Mouse (Mus musculus): ENCODE measurements around the gene Abtb2. TPM values are rescaled to one million over a fixed set of nuclear protein-coding genes. Genes with fewer than 3 reads are reported as not detected.

Gene Abtb2
- total RNA-seq, 1 experiment, result 5.5 TPM

- TF ChIP-seq HCFC1 (IDR thresholded peaks at IDR 0.05; ENCODE audit: borderline replicate concordance, insufficient read depth, low read length) (no peak), ZC3H11A (IDR thresholded peaks at IDR 0.05; ENCODE audit: borderline replicate concordance, low read depth, low read length) (no peak), MAFK (IDR thresholded peaks at IDR 0.05; ENCODE audit: insufficient read depth, low read depth, low read length) (no peak), CHD2 (IDR thresholded peaks at IDR 0.05; ENCODE audit: low read depth, low read length) (no peak), ZNF384 (IDR thresholded peaks at IDR 0.05; ENCODE audit: low read depth, low read length) (no peak)
- in situ Hi-C loops (cut with MboI; ENCODE audit: low sequenced_read_pairs in 2 of 2, unreplicated experiment in 2 of 2), result no loop called here
- no peak overlapping the region for H3K4me3 ChIP-seq (ENCODE audit: insufficient read depth in 1 of 2, low read depth in 1 of 2, low read length in 2 of 2, poor library complexity in 1 of 2, severe bottlenecking in 1 of 2)
- DNase-seq (ENCODE audit: low read depth, low spot score), result no peak
- no peaks in the 10 kb centered on the region for H3K9me3 ChIP-seq (ENCODE audit: control insufficient read depth, insufficient read depth, low read depth, low read length)
- no peak overlapping the region for H3K27ac ChIP-seq (ENCODE audit: insufficient read depth, low read depth, low read length, poor library complexity, severe bottlenecking)
- H3K36me3 ChIP-seq (ENCODE audit: control insufficient read depth, insufficient read depth, low read length, poor library complexity, severe bottlenecking), result no peaks in the 10 kb centered on the region
- no peak overlapping the region for H3K9ac ChIP-seq (ENCODE audit: insufficient read depth, low read depth, low read length, poor library complexity, severe bottlenecking)
- H3K4me1 ChIP-seq (ENCODE audit: control insufficient read depth in 2 of 2, insufficient read depth in 2 of 2, low read length in 2 of 2, poor library complexity in 1 of 2), result 0 out of 4 replicates have a peak, but pooled peaks cover 0 to 2% of the 10 kb centered on the region in 2 experiments
These were observed 116.2 kb downstream of the Abtb2 start for GRCm38 (mm10) chr2:103682261-103682722.

- TF ChIP-seq HCFC1 (IDR thresholded peaks at IDR 0.05; ENCODE audit: borderline replicate concordance, insufficient read depth, low read length) (no peak), ZNF384 (IDR thresholded peaks at IDR 0.05; ENCODE audit: low read depth, low read length) (no peak), CHD2 (IDR thresholded peaks at IDR 0.05; ENCODE audit: low read depth, low read length) (no peak), MAFK (IDR thresholded peaks at IDR 0.05; ENCODE audit: insufficient read depth, low read depth, low read length) (no peak), ZC3H11A (IDR thresholded peaks at IDR 0.05; ENCODE audit: borderline replicate concordance, low read depth, low read length) (no peak)
- H3K4me3 ChIP-seq (ENCODE audit: insufficient read depth in 1 of 2, low read depth in 1 of 2, low read length in 2 of 2, poor library complexity in 1 of 2, severe bottlenecking in 1 of 2), result no peak overlapping the region
- no peak overlapping the region for H3K27ac ChIP-seq (ENCODE audit: insufficient read depth, low read depth, low read length, poor library complexity, severe bottlenecking)
- 0 out of 4 replicates have a peak, but pooled peaks cover 0 to 2% of the 10 kb centered on the region in 2 experiments for H3K4me1 ChIP-seq (ENCODE audit: control insufficient read depth in 2 of 2, insufficient read depth in 2 of 2, low read length in 2 of 2, poor library complexity in 1 of 2)
- in situ Hi-C loops (cut with MboI; ENCODE audit: low sequenced_read_pairs in 2 of 2, unreplicated experiment in 2 of 2), result no loop called here
- peak; percentile 26 for DNase-seq (ENCODE audit: low read depth, low spot score)
- no peaks in the 10 kb centered on the region for H3K9me3 ChIP-seq (ENCODE audit: control insufficient read depth, insufficient read depth, low read depth, low read length)
- H3K36me3 ChIP-seq (ENCODE audit: control insufficient read depth, insufficient read depth, low read length, poor library complexity, severe bottlenecking), result no peaks in the 10 kb centered on the region
- no peak overlapping the region for H3K9ac ChIP-seq (ENCODE audit: insufficient read depth, low read depth, low read length, poor library complexity, severe bottlenecking)
These were observed 116.9 kb downstream of the Abtb2 start for GRCm38 (mm10) chr2:103682927-103683442.

GRCm38 (mm10) chr2:103684431-103684830 lies 118.3 kb downstream of the Abtb2 start:
- H3K36me3 ChIP-seq (ENCODE audit: control insufficient read depth, insufficient read depth, low read length, poor library complexity, severe bottlenecking), result no peaks in the 10 kb centered on the region
- in situ Hi-C loops (cut with MboI; ENCODE audit: low sequenced_read_pairs in 2 of 2, unreplicated experiment in 2 of 2), result no loop called here
- no peak overlapping the region for H3K4me3 ChIP-seq (ENCODE audit: insufficient read depth in 1 of 2, low read depth in 1 of 2, low read length in 2 of 2, poor library complexity in 1 of 2, severe bottlenecking in 1 of 2)
- H3K9me3 ChIP-seq (ENCODE audit: control insufficient read depth, insufficient read depth, low read depth, low read length), result no peaks in the 10 kb centered on the region
- H3K27ac ChIP-seq (ENCODE audit: insufficient read depth, low read depth, low read length, poor library complexity, severe bottlenecking), result no peak overlapping the region
- 0 out of 4 replicates have a peak, but pooled peaks cover 0 to 2% of the 10 kb centered on the region in 2 experiments for H3K4me1 ChIP-seq (ENCODE audit: control insufficient read depth in 2 of 2, insufficient read depth in 2 of 2, low read length in 2 of 2, poor library complexity in 1 of 2)
- no peak for DNase-seq (ENCODE audit: low read depth, low spot score)
- TF ChIP-seq CHD2 (IDR thresholded peaks at IDR 0.05; ENCODE audit: low read depth, low read length) (no peak), ZNF384 (IDR thresholded peaks at IDR 0.05; ENCODE audit: low read depth, low read length) (no peak), MAFK (IDR thresholded peaks at IDR 0.05; ENCODE audit: insufficient read depth, low read depth, low read length) (no peak)
- H3K9ac ChIP-seq (ENCODE audit: insufficient read depth, low read depth, low read length, poor library complexity, severe bottlenecking), result no peak overlapping the region

GRCm38 (mm10) chr2:103684926-103685577 lies 118.9 kb downstream of the Abtb2 start:
- DNase-seq (ENCODE audit: low read depth, low spot score), result no peak
- in situ Hi-C loops (cut with MboI; ENCODE audit: low sequenced_read_pairs in 2 of 2, unreplicated experiment in 2 of 2), result no loop called here
- Histone ChIP-seq H3K27ac (ENCODE audit: insufficient read depth, low read depth, low read length, poor library complexity, severe bottlenecking) (no peak overlapping the region), H3K36me3 (ENCODE audit: control insufficient read depth, insufficient read depth, low read length, poor library complexity, severe bottlenecking) (no peaks in the 10 kb centered on the region), H3K4me3 (ENCODE audit: insufficient read depth in 1 of 2, low read depth in 1 of 2, low read length in 2 of 2, poor library complexity in 1 of 2, severe bottlenecking in 1 of 2) (no peak overlapping the region), H3K4me1 (ENCODE audit: control insufficient read depth in 2 of 2, insufficient read depth in 2 of 2, low read length in 2 of 2, poor library complexity in 1 of 2) (0 out of 4 replicates have a peak, but pooled peaks cover 0 to 2% of the 10 kb centered on the region in 2 experiments), H3K9me3 (ENCODE audit: control insufficient read depth, insufficient read depth, low read depth, low read length) (no peaks in the 10 kb centered on the region), H3K9ac (ENCODE audit: insufficient read depth, low read depth, low read length, poor library complexity, severe bottlenecking) (no peak overlapping the region)
- no peak for TF ChIP-seq CHD2 (IDR thresholded peaks at IDR 0.05; ENCODE audit: low read depth, low read length)
- no peak for TF ChIP-seq ZC3H11A (IDR thresholded peaks at IDR 0.05; ENCODE audit: borderline replicate concordance, low read depth, low read length)
- no peak for TF ChIP-seq HCFC1 (IDR thresholded peaks at IDR 0.05; ENCODE audit: borderline replicate concordance, insufficient read depth, low read length)
- TF ChIP-seq MAFK (IDR thresholded peaks at IDR 0.05; ENCODE audit: insufficient read depth, low read depth, low read length), result no peak
- TF ChIP-seq ZNF384 (IDR thresholded peaks at IDR 0.05; ENCODE audit: low read depth, low read length), result no peak

All from ES-E14 (cell line).